Mouse (Mus musculus) hindbrain, embryonic 16.5 days (tissue): ENCODE measurements at regions not wholly inside any gene's neighbourhood (a gene's known extent, or its start where the extent isn't known, plus 50 kb on each side); places are given as distances from the start of the nearest gene placed in this dataset.

ENCODE experiments used
- ATAC-seq: fragments of 200-750 bp; cut with Nextera tagmentation; 2 replicates; pipeline ENCODE4 v1.8.0; 2017; ENCODE audit warnings: moderate TSS enrichment, moderate library complexity
- H3K27ac ChIP-seq: fragments of 300-500 bp; sonication (generic); 2 replicates; pipeline ENCODE4 v1.5.1; 2014; ENCODE audit warnings: low read depth, mild to moderate bottlenecking, control low read depth, low read length, moderate library complexity
- H3K27me3 ChIP-seq: fragments of 300-500 bp; sonication (generic); replicated peaks from 2 replicates; pipeline ENCODE4 v1.6.1; 2014; ENCODE audit warnings: low read length; ENCODE audit not compliant: control insufficient read depth, insufficient read depth
- H3K36me3 ChIP-seq: fragments of 300-500 bp; sonication (generic); 2 replicates; pipeline ENCODE4 v1.6.1; 2014; ENCODE audit warnings: mild to moderate bottlenecking, low read length, moderate library complexity, mixed read lengths; ENCODE audit not compliant: control insufficient read depth, insufficient read depth
- H3K4me1 ChIP-seq: fragments of 300-500 bp; sonication (generic); 2 replicates; pipeline ENCODE4 v1.6.1; 2014; ENCODE audit warnings: low read depth, low read length; ENCODE audit not compliant: control insufficient read depth, insufficient read depth
- H3K4me2 ChIP-seq: fragments of 300-500 bp; sonication (generic); 2 replicates; pipeline ENCODE4 v1.6.1; 2014; ENCODE audit warnings: mild to moderate bottlenecking, low read length, control low read depth, moderate library complexity
- H3K4me3 ChIP-seq: fragments of 300-500 bp; sonication (generic); 2 replicates; pipeline ENCODE4 v1.5.1; 2014; ENCODE audit warnings: mild to moderate bottlenecking, low read length, control low read depth, moderate library complexity
- H3K9ac ChIP-seq: fragments of 300-500 bp; sonication (generic); 2 replicates; pipeline ENCODE4 v1.6.1; 2014; ENCODE audit warnings: low read depth, mild to moderate bottlenecking, control low read depth, low read length, moderate library complexity
- H3K9me3 ChIP-seq: fragments of 300-500 bp; sonication (generic); 2 replicates; pipeline ENCODE4 v1.6.1; 2014; ENCODE audit warnings: mild to moderate bottlenecking, low read length, moderate library complexity; ENCODE audit not compliant: control insufficient read depth
- WGBS: fragments of 180-500 bp; shearing (Covaris S2); extraction: QIAGEN DNeasy Blood & Tissue Kit; methylation state at CpG from one replicate; pipeline ENCODE4 v1.1.7; 2014; 5-methylcytosine and 5-hydroxymethylcytosine counted together

GRCm38 (mm10) chr5:111578977-111579727, 154.6 kb upstream of the Gm26897 start:
- no peak for ATAC-seq
- 16% methylated on average over 12 of the region's 12 CpGs for WGBS
- 0 out of 2 replicates have a peak overlapping the region, but pooled peaks have one; percentile 9 for H3K9ac ChIP-seq
- no peaks in the 10 kb centered on the region for H3K27me3 ChIP-seq
- H3K4me1 ChIP-seq: peaks cover 42% of the 10 kb centered on the region
- H3K36me3 ChIP-seq: no peaks in the 10 kb centered on the region
- no peak overlapping the region for H3K4me3 ChIP-seq
- no peak overlapping the region for H3K4me2 ChIP-seq
- no peak overlapping the region for H3K27ac ChIP-seq
- H3K9me3 ChIP-seq: no peaks in the 10 kb centered on the region

GRCm38 (mm10) chr5:111580870-111581771, 152.6 kb upstream of the Gm26897 start:
- peak overlapping the region; percentile 86 for H3K27ac ChIP-seq
- H3K9me3 ChIP-seq: no peaks in the 10 kb centered on the region
- H3K4me3 ChIP-seq: peak overlapping the region; percentile 40
- 2% methylated on average over 31 of the region's 31 CpGs for WGBS
- H3K4me2 ChIP-seq: peak overlapping the region; percentile 63
- no peaks in the 10 kb centered on the region for H3K27me3 ChIP-seq
- peak overlapping the region; percentile 55 for H3K9ac ChIP-seq
- H3K36me3 ChIP-seq: no peaks in the 10 kb centered on the region
- peaks cover 46% of the 10 kb centered on the region for H3K4me1 ChIP-seq
- ATAC-seq: peak; percentile 78

- Histone ChIP-seq H3K4me3 (peak overlapping the region; percentile 40), H3K27ac (peak overlapping the region; percentile 86), H3K4me2 (peak overlapping the region; percentile 63), H3K9ac (peak overlapping the region; percentile 55), H3K4me1 (peaks cover 52% of the 10 kb centered on the region), H3K27me3 (no peaks in the 10 kb centered on the region), H3K9me3 (no peaks in the 10 kb centered on the region), H3K36me3 (no peaks in the 10 kb centered on the region)
- ATAC-seq: no peak; the same call in 1 of the 2 replicates
- 8% methylated on average over 9 of the region's 9 CpGs for WGBS
Measured at GRCm38 (mm10) chr5:111582004-111582403, 151.7 kb upstream of the Gm26897 start.

GRCm38 (mm10) chr5:111590619-111591081, 143.1 kb upstream of the Gm26897 start:
- ATAC-seq: peak; percentile 58
- H3K4me2 ChIP-seq: no peak overlapping the region
- no peaks in the 10 kb centered on the region for H3K9me3 ChIP-seq
- H3K4me3 ChIP-seq: no peak overlapping the region
- no peaks in the 10 kb centered on the region for H3K27me3 ChIP-seq
- WGBS: 18% methylated on average over 4 of the region's 4 CpGs
- peak overlapping the region; percentile 5 for H3K9ac ChIP-seq
- peak overlapping the region; percentile 41; the same call in 1 of the 2 replicates for H3K27ac ChIP-seq
- no peaks in the 10 kb centered on the region for H3K36me3 ChIP-seq
- peaks cover 27% of the 10 kb centered on the region for H3K4me1 ChIP-seq

- WGBS: 63% methylated on average over 4 of the region's 4 CpGs
- ATAC-seq: no peak
- Histone ChIP-seq H3K27me3 (no peaks in the 10 kb centered on the region), H3K4me2 (no peak overlapping the region), H3K9ac (no peak overlapping the region), H3K4me1 (peaks cover 21% of the 10 kb centered on the region), H3K36me3 (no peaks in the 10 kb centered on the region), H3K4me3 (no peak overlapping the region), H3K9me3 (no peaks in the 10 kb centered on the region), H3K27ac (no peak overlapping the region)
Measured at GRCm38 (mm10) chr5:111592807-111593206, 140.9 kb upstream of the Gm26897 start.

- H3K36me3 ChIP-seq: no peaks in the 10 kb centered on the region
- WGBS: 79% methylated on average over 5 of the region's 5 CpGs
- H3K27me3 ChIP-seq: no peaks in the 10 kb centered on the region
- no peak overlapping the region for H3K9ac ChIP-seq
- no peak overlapping the region for H3K27ac ChIP-seq
- no peak overlapping the region for H3K4me3 ChIP-seq
- no peak overlapping the region for H3K4me2 ChIP-seq
- H3K4me1 ChIP-seq: peaks cover 24% of the 10 kb centered on the region
- no peaks in the 10 kb centered on the region for H3K9me3 ChIP-seq
- ATAC-seq: no peak
Measured at GRCm38 (mm10) chr5:111594111-111594510, 139.6 kb upstream of the Gm26897 start.

- Histone ChIP-seq H3K4me1 (peaks cover 22% of the 10 kb centered on the region), H3K9me3 (no peaks in the 10 kb centered on the region), H3K4me2 (no peak overlapping the region), H3K27ac (peak overlapping the region; percentile 48; the same call in 1 of the 2 replicates), H3K27me3 (no peaks in the 10 kb centered on the region), H3K36me3 (no peaks in the 10 kb centered on the region), H3K4me3 (no peak overlapping the region), H3K9ac (no peak overlapping the region)
- peak; percentile 83 for ATAC-seq
- 21% methylated on average over 12 of the region's 12 CpGs for WGBS
Measured at GRCm38 (mm10) chr5:111595438-111595837, 138.3 kb upstream of the Gm26897 start.

- Histone ChIP-seq H3K4me3 (no peak overlapping the region), H3K4me2 (no peak overlapping the region), H3K9me3 (no peaks in the 10 kb centered on the region), H3K36me3 (no peaks in the 10 kb centered on the region), H3K27me3 (no peaks in the 10 kb centered on the region), H3K9ac (no peak overlapping the region), H3K27ac (no peak overlapping the region), H3K4me1 (peaks cover 18% of the 10 kb centered on the region)
- 5% methylated on average over 2 of the region's 2 CpGs for WGBS
- ATAC-seq: no peak
Measured at GRCm38 (mm10) chr5:111597733-111598132, 136.0 kb upstream of the Gm26897 start.
